Mouse (Mus musculus): Measurements from ENCODE around the gene Pdpn.
"Not testable (repeated sequence)": the region's sequence is repeated elsewhere in the genome, so short reads cannot be mapped to it uniquely, and the experiment has no call there.

Gene Pdpn

DNA sequence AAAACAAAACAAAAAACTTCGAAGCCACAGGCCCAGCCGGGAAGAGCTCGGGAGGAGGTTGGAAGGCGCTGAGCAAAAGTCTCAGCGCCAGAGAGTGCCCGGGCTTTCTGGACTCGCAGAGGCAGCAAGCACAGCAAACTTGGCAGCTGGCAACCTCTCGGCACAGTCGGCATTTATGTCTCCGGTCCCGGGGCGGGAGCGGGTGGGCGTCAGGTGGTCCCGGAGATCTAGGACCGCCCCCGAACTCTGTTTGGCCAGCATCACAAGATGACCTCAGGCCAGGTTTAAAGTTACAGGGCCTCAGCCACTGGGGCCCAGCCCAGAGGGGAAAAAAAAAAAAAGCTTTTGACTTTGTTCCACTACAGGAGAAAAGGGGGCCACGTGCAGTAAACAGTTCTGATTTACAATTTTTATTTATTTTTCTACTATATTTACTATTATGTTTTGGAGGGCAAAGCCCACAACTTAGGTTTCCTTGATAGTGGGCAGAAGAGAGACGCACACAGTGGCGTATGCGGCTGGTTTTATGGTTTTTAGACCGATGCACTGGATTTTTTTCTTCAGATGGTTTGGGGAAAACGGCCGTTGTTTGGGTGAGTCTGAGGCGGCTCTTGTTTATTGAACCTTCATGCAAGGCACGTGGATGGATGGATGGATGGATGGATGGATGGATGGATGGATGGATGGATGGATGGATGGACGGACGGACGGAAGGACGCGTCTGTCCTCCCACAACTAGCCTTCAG lies at the start of gene Pdpn:
TSS of gene Pdpn (minus strand) at position 240 of the 746 bp plus-strand sequence.
- peak; percentile 47 for DNase-seq (ENCODE audit: low read depth, low spot score)

DNA sequence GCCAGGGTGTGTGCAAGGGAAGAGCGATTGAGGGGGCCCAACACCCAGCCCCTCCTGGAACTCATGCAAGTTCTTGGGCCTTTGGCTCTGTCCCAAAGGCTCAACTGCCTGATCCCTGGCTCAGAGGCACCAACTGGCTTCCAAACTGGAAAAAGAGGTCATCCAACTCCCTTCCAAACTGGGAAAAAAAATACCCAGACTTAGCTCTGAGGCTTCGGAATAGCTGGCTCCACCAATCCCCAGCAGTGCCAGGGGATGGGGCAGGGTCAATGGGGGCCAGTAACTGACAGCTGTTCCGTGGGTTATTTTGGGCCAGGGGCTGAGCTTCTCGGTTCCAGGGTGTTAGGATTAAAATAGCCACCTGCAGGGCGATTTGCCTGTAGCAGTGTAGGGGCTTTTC lies 49.3 kb upstream of the Pdpn start:
- DNase-seq (ENCODE audit: low read depth, low spot score), result no peak

DNA sequence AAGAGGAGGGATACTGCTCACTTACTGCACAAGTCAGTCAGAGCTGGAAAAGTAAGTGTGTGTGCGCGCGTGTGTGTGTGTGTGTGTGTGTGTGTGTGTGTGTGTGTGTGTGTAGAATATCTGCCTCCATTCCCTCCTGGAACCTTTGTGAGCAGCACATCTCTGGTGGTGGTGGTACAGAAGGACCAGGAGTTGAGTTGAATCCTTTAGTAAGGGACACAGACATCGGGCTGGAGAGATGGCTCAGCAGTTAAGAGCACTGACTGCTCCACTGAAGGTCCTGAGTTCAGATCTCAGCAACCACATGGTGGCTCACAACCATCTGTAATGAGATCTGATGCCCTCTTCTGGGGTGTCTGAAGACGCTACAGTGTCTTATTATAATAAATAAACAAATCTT lies 46.1 kb upstream of the Pdpn start:
- DNase-seq (ENCODE audit: low read depth, low spot score), result not testable (repeated sequence)

DNA sequence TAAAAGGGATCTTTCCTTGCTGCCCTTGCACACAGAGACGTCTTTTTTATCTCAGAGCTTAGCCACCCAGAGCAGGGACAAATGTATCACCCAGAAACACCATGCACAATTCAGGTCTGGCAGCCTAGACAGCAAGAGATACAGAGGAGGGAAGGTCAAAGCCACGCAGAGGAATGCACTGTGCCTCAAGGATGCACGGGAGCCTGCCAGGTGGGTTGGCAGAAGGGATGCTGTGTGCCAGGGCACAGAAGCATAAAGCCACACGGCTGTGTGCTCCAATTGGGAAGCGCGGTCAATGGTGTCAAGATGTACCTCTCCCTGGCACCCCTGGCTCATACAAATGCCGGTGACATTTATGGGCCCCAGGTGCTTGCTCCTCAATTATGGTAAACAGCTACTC lies 42.1 kb upstream of the Pdpn start:
- no peak for DNase-seq (ENCODE audit: low read depth, low spot score)

DNA sequence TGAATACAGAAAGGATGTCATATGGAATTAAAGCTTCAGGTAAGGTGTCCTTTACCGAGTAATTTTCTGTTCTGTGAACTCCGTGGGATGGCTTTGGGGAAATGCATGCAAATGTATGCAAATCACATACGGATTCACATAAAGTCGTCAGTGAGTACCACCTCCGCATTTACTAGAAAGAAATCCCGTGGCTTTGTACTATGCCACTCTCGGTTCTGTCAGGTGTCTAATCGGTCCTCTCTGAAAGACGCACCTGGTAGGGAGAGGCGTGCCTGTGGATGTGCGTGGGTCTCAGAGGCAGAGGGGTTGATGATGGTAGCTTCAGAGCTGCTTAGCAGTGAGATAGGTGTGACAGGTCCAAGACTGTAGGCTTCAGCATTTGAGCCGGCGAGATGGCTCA lies 40.4 kb upstream of the Pdpn start:
- DNase-seq (ENCODE audit: low read depth, low spot score), result no peak

GRCm38 (mm10) chr4:143336096-143336495 lies 36.7 kb upstream of the Pdpn start:
- no peak for DNase-seq (ENCODE audit: low read depth, low spot score)

GRCm38 (mm10) chr4:143334995-143335394 lies 35.6 kb upstream of the Pdpn start:
- no peak for DNase-seq (ENCODE audit: low read depth, low spot score)

- DNase-seq (ENCODE audit: low read depth, low spot score), result no peak
Observed at GRCm38 (mm10) chr4:143334145-143334544, 34.8 kb upstream of the Pdpn start.

DNA sequence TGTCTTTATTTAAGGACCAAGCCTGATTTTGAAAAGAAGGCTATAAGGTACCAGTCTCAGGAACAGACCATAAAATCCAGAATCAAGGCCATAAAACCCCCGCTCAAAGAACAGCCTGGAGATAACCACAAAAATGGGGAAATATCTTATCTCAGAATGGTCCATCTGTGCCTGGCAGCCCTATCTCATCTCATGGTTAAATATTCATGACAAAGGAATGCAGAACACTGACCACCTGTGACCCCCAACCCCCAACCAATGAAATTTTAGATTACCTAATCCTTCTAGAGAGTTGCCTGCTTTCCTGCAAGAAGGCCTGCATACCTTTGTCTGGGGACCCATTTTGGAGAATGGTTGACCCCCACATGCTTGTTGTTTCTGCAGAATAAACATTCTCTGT lies 32.4 kb upstream of the Pdpn start:
- DNase-seq (ENCODE audit: low read depth, low spot score), result peak; percentile 30

DNA sequence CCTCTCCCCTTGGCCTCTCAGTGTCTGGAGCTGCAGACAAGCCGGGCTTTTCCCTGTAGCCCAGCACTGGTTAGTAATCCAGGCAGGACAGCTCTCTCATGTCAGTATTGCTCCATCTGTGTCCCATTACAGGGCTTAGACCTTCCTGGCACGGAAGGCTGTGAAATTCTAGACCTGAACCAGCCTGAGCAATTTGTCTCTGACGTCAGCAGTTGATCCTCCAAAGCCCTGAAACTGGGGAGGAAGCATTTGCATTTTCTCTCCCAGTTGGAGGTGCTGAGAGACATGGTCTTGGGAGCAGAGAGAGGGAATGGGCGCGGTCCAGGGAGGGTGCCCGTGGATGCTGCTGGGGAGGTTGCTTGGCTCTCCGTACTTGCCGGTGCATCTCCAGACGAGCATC lies 31.2 kb upstream of the Pdpn start:
- peak; percentile 87 for DNase-seq (ENCODE audit: low read depth, low spot score)

- DNase-seq (ENCODE audit: low read depth, low spot score), result peak; percentile 80
Observed at GRCm38 (mm10) chr4:143325625-143325941, 26.2 kb upstream of the Pdpn start.

GRCm38 (mm10) chr4:143324925-143325624 lies 25.7 kb upstream of the Pdpn start:
- no peak for DNase-seq (ENCODE audit: low read depth, low spot score)

DNA sequence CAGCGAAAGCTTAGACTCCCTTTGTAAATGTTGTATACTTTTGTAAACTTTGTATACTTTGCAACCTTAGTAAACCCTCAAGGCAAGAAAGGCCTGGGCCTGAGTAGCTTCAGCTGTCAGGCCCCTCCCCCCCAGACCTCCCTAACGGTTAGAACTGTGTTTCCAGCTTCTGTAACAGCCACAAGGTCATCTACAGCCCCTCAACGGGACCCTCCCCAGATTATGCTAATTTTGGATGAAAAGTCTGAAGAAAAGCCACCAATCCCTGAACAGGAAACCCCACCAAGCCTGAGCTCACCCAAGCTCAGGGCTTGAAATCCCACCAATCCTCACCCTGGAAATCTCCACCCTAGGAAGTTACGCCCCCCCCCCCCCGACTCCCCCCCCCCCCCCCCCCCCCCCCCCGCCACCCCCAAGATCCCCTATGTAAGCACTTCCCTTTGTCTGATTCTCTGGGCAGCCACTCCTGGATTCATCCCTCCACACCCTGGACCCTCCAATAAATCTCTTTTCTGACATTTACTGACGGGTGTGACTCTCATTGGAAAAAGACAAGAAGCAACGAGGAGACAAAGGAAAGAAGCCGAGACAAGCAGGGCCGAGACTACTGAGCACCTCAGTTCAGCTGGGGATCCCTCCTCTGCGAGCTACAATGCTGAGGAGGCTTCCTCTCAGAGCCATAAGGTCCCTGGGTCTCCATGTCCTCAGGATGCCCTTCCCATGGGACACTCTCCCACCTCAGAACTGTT lies 25.0 kb upstream of the Pdpn start:
- DNase-seq (ENCODE audit: low read depth, low spot score), result no peak

GRCm38 (mm10) chr4:143313299-143313698 lies 13.9 kb upstream of the Pdpn start:
- DNase-seq (ENCODE audit: low read depth, low spot score), result no peak

- DNase-seq (ENCODE audit: low read depth, low spot score), result peak; percentile 53
Observed at GRCm38 (mm10) chr4:143311341-143311740, 12.0 kb upstream of the Pdpn start.

DNA sequence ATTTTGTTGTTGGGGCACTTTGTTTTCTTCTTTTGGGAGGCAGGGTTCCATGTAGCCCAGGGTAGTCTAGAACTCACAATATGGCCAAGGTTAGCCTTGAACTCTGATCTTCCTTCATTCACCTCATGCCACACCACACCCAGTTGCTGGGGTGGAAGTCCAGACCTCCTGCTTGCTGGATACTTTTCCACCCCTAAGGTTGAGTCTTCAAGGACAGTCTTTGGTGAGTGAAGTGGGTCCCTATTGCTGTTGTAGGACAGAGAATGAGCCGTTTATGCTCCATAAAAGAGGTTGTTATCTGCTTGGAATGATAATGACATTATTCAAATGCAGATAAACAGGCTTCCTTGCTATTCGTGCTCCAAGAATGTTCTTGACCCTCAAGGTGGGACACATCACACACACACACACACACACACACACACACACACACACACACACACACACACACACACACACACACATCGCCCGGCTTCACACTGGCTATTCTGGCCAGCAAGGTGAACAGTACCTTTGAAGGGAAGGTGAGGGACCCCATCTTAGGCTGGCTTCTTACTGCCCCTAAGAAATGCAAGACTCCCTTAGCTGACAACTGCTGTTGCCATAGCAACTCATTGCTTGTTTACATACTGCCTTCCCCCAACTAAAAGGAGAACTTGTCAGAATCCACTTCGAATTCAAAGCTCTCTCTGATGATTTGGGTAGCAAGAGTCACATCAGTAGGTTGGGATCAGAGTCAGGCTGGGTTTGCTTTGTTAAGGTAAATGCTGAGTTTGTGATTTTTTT lies 6.8 kb upstream of the Pdpn start:
- no peak for DNase-seq (ENCODE audit: low read depth, low spot score)

DNA sequence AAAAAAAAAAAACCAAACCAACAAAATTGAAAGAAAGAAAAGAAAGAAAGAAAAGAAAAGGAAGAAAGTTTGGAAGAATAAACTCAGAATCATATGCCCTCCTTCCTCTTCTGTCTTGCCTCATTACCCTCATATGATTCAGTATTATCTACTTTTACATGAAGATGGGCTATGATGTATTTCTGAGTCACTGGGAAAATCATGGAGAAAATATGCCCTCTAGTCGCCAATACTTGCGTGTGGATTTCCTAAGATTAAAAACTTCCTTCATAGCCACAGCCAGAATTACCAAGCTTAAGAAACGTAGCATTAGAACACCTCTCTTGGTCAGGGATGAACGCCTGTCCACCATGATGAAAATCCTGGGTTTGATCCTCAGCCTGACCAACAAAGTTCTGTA lies 5.7 kb upstream of the Pdpn start:
- peak; percentile 70 for DNase-seq (ENCODE audit: low read depth, low spot score)

DNA sequence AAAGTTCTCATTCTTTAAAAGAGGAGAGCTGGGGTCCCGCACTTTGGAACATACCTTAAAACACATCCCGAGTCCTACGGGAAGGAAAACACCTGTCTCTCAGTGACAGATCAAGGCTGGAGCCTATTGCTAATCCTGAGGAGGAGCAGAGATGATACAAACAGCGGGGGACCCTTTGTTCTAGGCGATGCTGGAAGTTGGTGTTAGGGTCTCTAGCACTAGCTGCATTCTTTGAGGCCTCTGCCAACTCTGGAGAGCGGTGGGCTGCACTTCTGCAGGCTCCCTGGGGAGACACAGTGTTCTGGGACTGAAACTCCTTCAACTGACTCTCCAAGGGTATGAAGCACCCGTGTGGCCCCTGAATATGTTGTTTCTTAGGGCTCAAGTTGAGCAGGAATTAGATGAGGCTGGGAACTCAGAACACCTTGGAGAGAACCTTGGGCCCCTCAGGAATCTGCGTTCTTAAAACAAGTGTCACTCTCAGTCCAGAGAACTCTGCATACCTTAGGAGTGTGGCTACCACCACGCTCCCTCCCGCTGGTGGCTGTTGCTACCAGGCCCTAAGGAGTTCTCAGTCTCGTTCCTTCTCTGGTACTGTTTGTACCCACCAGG lies 3.0 kb upstream of the Pdpn start:
- DNase-seq (ENCODE audit: low read depth, low spot score), result no peak

DNA sequence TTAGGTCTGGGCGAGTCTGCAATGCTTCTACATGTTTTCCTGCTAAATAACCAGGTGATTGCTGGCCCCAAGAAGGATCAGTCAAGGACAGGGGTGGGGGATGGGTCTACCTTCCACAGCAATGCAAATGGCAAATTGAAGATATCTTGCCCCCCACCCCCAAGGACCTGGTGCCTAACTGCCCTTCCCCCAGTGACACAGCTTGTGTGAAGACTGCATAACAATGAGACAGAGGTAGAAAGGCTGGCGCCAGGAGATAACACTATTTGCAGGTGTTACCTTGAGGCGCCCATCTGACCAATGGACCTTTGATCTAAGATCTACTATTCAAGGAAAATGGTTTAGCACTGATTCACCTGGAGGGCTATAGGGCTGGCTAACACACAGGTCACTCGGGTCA lies 2.5 kb upstream of the Pdpn start:
- DNase-seq (ENCODE audit: low read depth, low spot score), result no peak

DNA sequence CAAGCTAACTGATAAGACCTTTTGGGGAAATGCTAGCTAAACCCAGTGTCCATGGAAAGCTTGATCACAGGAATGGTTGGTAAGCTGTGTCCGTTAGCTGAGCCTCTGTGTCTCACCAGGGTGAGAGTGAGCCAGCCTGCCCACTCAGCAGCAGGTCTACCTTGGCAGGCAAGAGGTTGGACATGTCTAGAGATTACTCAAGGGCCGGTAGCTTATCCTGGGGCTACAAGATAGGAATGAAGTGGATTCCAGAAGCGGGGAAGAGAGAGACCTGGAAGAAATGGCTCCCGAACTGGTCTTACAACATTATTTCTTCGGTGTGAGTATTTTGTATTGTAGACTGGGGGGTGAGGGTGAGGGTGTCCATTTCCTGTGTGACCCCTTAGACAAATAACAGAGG lies 1.7 kb upstream of the Pdpn start:
- DNase-seq (ENCODE audit: low read depth, low spot score), result no peak

DNA sequence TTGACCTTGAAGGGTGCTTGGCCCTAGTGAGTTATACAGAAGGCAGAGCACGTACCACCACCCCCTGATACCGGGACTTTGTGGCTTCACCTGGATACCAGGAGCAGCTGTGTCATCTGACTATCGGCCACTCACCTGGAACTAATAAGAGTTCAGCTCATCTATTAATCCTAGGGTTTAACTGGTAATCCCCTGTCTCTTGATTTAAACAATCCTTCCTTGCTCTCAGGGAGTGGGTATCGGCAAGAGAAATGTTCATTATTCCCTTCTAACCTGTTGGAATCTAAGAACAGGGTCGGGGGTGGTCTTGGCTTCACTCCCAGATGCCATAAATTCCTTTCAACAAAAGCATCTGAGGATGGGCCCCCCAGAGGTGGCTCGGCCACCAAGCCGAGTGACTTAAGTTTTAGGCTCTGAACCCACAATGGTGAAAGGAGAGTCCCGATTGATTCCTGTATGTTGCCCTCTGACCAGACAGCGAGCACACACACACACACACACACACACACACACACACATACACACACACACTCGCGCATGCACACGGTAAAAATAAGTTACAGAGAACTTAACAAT lies 837 bp upstream of the Pdpn start:
- DNase-seq (ENCODE audit: low read depth, low spot score), result no peak
